ENCODE assay signal across 9 mouse cellular contexts in the genomic region with DNA sequence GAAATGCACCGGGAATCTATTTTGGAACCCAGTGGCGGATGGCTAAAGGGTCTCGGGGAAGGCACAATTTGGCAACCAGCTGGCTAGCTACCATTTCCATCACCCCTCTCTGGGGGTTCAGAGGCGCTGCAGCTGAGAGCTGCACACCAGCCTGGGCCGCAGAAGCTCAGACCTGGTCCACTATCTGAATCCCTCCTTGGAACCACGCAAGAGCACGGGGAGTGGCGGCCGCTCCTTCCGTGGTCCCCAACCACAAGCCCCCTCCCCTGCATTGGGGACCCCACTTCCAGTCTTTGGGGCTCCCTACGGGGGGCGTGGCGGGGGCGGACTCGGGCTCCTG. TPM values are rescaled to one million over a fixed set of nuclear protein-coding genes. Genes with fewer than 3 reads are reported as not detected.
DNase-seq lines count a peak whose midpoint lies in the region; ATAC-seq and TF ChIP-seq lines count a peak whose summit lies in the region.
"Had no signal": no experiment of that assay in that cellular context is flagged by ENCODE, and none has a peak within 500 bp of the region (broad histone marks: within the 10 kb centered on the region; RNA-seq: fewer than 3 reads in every experiment).

No protein-coding gene starts in this region.

- H3K9me3 ChIP-seq in heart, embryonic 13.5 days: no peaks in the 10 kb centered on the region
- no peaks in the 10 kb centered on the region for H3K9me3 ChIP-seq in ES-E14 (ENCODE audit: control insufficient read depth, insufficient read depth, low read depth, low read length)
- no peaks in the 10 kb centered on the region for H3K9me3 ChIP-seq in hindbrain, embryonic 12.5 days (replicated peaks)
- H3K9me3 ChIP-seq in midbrain, embryonic 11.5 days (ENCODE audit: control insufficient read depth, low read length): no peaks in the 10 kb centered on the region

- H3K4me2 ChIP-seq in heart, embryonic 13.5 days: peak overlapping the region; percentile 100
- peak overlapping the region; percentile 80 for H3K4me2 ChIP-seq in hindbrain, embryonic 12.5 days (replicated peaks)
- peak overlapping the region; percentile 90 for H3K4me2 ChIP-seq in midbrain, embryonic 11.5 days

- H3K4me1 ChIP-seq in heart, embryonic 13.5 days: peaks cover 17% of the 10 kb centered on the region
- H3K4me1 ChIP-seq in ES-E14 (ENCODE audit: control insufficient read depth in 2 of 2, insufficient read depth in 2 of 2, low read length in 2 of 2, poor library complexity in 1 of 2): peaks cover 0 to 2% of the 10 kb centered on the region in 2 experiments; a peak in 2 of 4 replicates
- H3K4me1 ChIP-seq in hindbrain, embryonic 12.5 days: peaks cover 13% of the 10 kb centered on the region
- H3K4me1 ChIP-seq in midbrain, embryonic 11.5 days (ENCODE audit: control insufficient read depth, insufficient read depth, low read length): peaks cover 3% of the 10 kb centered on the region; the same call in 1 of the 2 replicates

- in situ Hi-C loops in ES-E14 (cut with MboI; ENCODE audit: low sequenced_read_pairs in 2 of 2, unreplicated experiment in 2 of 2): no loop called here

- WGBS in heart, embryonic 13.5 days: 0% methylated on average over 15 of the region's 15 CpGs
- 0% methylated on average over 15 of the region's 15 CpGs for WGBS in hindbrain, embryonic 12.5 days
- 2% methylated on average over 15 of the region's 15 CpGs for WGBS in midbrain, embryonic 11.5 days

- no peak for ATAC-seq in heart, embryonic 13.5 days (ENCODE audit: extremely low read depth, insufficient number of reproducible peaks, low FRiP score, low TSS enrichment)
- ATAC-seq in hindbrain, embryonic 12.5 days (ENCODE audit: low FRiP score): peak; percentile 50
- ATAC-seq in midbrain, embryonic 11.5 days (ENCODE audit: low FRiP score): peak; percentile 45

- DNase-seq in heart, adult 8-10 months (ENCODE audit: low spot score): no peak
- DNase-seq in ES-E14 (ENCODE audit: low read depth, low spot score): no peak
- DNase-seq in midbrain, embryonic 11.5 days (ENCODE audit: low spot score, missing footprints): no peak
- no peak for DNase-seq in MN1 (ENCODE audit: low spot score)
- no peak for DNase-seq in layer of hippocampus, postnatal 10 days (ENCODE audit: low spot score in 2 of 2)
- no peak for DNase-seq in c-Kit-positive CD71-positive TER-119-positive erythroid progenitor cells, embryonic 14.5 days (ENCODE audit: low spot score)

- H3K27ac ChIP-seq in heart, embryonic 13.5 days (replicated peaks): no peak overlapping the region
- no peak overlapping the region for H3K27ac ChIP-seq in ES-E14 (ENCODE audit: insufficient read depth, low read depth, low read length, poor library complexity, severe bottlenecking)
- peak overlapping the region; percentile 90 for H3K27ac ChIP-seq in hindbrain, embryonic 12.5 days
- no peak overlapping the region for H3K27ac ChIP-seq in midbrain, embryonic 11.5 days (ENCODE audit: low read depth, low read length)
- H3K27ac ChIP-seq: macrophage had no signal

- peaks cover 90% of the 10 kb centered on the region for H3K27me3 ChIP-seq in heart, embryonic 13.5 days (replicated peaks)
- H3K27me3 ChIP-seq in hindbrain, embryonic 12.5 days: peaks cover 51% of the 10 kb centered on the region
- peaks cover 26% of the 10 kb centered on the region for H3K27me3 ChIP-seq in midbrain, embryonic 11.5 days (ENCODE audit: control insufficient read depth, insufficient read depth, low read length)

- H3K36me3 ChIP-seq in heart, embryonic 13.5 days: no peaks in the 10 kb centered on the region
- no peaks in the 10 kb centered on the region for H3K36me3 ChIP-seq in ES-E14 (ENCODE audit: control insufficient read depth, insufficient read depth, low read length, poor library complexity, severe bottlenecking)
- no peaks in the 10 kb centered on the region for H3K36me3 ChIP-seq in hindbrain, embryonic 12.5 days
- no peaks in the 10 kb centered on the region for H3K36me3 ChIP-seq in midbrain, embryonic 11.5 days (ENCODE audit: control insufficient read depth, insufficient read depth, low read length)

- H3K4me3 ChIP-seq in heart, embryonic 13.5 days: peak overlapping the region; percentile 69
- peak overlapping the region; percentile 66 to 67 for H3K4me3 ChIP-seq in ES-E14 (ENCODE audit: insufficient read depth in 1 of 2, low read depth in 1 of 2, low read length in 2 of 2, poor library complexity in 1 of 2, severe bottlenecking in 1 of 2)
- peak overlapping the region; percentile 72 for H3K4me3 ChIP-seq in hindbrain, embryonic 12.5 days
- H3K4me3 ChIP-seq in midbrain, embryonic 11.5 days (ENCODE audit: low read depth, low read length): peak overlapping the region; percentile 71

- H3K9ac ChIP-seq in heart, embryonic 13.5 days: peak overlapping the region; percentile 74
- H3K9ac ChIP-seq in ES-E14 (ENCODE audit: insufficient read depth, low read depth, low read length, poor library complexity, severe bottlenecking): no peak overlapping the region
- H3K9ac ChIP-seq in hindbrain, embryonic 12.5 days: peak overlapping the region; percentile 78
- H3K9ac ChIP-seq in midbrain, embryonic 11.5 days (ENCODE audit: low read length): peak overlapping the region; percentile 66

TF ChIP-seq in ES-E14, 5 proteins besides CTCF, POLR2A, EP300 and RAD21:
- TF ChIP-seq HCFC1 (IDR thresholded peaks at IDR 0.05; ENCODE audit: borderline replicate concordance, insufficient read depth, low read length) (no peak), MAFK (IDR thresholded peaks at IDR 0.05; ENCODE audit: insufficient read depth, low read depth, low read length) (no peak), ZNF384 (IDR thresholded peaks at IDR 0.05; ENCODE audit: low read depth, low read length) (no peak), CHD2 (IDR thresholded peaks at IDR 0.05; ENCODE audit: low read depth, low read length) (no peak), ZC3H11A (IDR thresholded peaks at IDR 0.05; ENCODE audit: borderline replicate concordance, low read depth, low read length) (no peak)

RNA-seq across cellular contexts. Expression of gene Ptpn5, which starts 1.7 kb away (rescaled TPM):
- polyA plus RNA-seq in heart, embryonic 13.5 days (2015; fragmentation: Nextera tagmentation; extraction: Ambion mirVana): 0.12 and 0.29 TPM in 2 replicates
- not detected for total RNA-seq in heart, adult 8-10 months (2022)
- 0.32 and 0.36 TPM in 2 replicates for total RNA-seq in ES-E14 (2012; rRNA removed)
- 63.1 and 68.9 TPM in 2 replicates for polyA plus RNA-seq in hindbrain, embryonic 12.5 days (2016; fragmentation: Nextera tagmentation; extraction: Ambion mirVana)
- 17.5 and 18.5 TPM in 2 replicates for polyA plus RNA-seq in midbrain, embryonic 11.5 days (2014; fragmentation: Nextera tagmentation; extraction: Ambion mirVana)
- 100 to 1,000 TPM; 121 to 129 TPM for total RNA-seq in layer of hippocampus, postnatal 10 days (2021)
- polyA plus RNA-seq: macrophage had no signal

Comparison
In these comparisons a context has a peak if more than half of its experiments do, and no peak if none do; other contexts are left out.
1. RNA of gene Ptpn5, which starts 1.7 kb away (total RNA-seq): 121 to 129 TPM in layer of hippocampus, postnatal 10 days; 0.32 to 0.36 TPM in ES-E14 and not detected in heart, adult 8-10 months; every median in the first group is over 10 times any median in the second.
2. Peak in every context shown above with its lines, with median percentiles within 50 percentile points of each other: H3K4me2 ChIP-seq and H3K4me3 ChIP-seq.